Mouse (Mus musculus) layer of hippocampus, postnatal 25 days (tissue): Measurements from ENCODE around the gene Scaf8. TPM values are rescaled to one million over a fixed set of nuclear protein-coding genes. Genes with fewer than 3 reads are reported as not detected.

Experiments
- DNase-seq, 2 experiments: peaks; one replicate each; pipeline ENCODE4 v3.0.0; 2022; ENCODE audit warnings: mixed read lengths in 2 of 2, low spot score in 1 of 2; ENCODE audit errors: extremely low spot score in 1 of 2
- total RNA-seq, 2 experiments: library from RNA; stranded (reverse); gene quantifications; 2 replicates each; pipeline ENCODE4 v1.2.3; 2021

Scaf8 gene
- total RNA-seq, 2 experiments from 2014 or later, result 49.9 to 58.4 TPM

DNA sequence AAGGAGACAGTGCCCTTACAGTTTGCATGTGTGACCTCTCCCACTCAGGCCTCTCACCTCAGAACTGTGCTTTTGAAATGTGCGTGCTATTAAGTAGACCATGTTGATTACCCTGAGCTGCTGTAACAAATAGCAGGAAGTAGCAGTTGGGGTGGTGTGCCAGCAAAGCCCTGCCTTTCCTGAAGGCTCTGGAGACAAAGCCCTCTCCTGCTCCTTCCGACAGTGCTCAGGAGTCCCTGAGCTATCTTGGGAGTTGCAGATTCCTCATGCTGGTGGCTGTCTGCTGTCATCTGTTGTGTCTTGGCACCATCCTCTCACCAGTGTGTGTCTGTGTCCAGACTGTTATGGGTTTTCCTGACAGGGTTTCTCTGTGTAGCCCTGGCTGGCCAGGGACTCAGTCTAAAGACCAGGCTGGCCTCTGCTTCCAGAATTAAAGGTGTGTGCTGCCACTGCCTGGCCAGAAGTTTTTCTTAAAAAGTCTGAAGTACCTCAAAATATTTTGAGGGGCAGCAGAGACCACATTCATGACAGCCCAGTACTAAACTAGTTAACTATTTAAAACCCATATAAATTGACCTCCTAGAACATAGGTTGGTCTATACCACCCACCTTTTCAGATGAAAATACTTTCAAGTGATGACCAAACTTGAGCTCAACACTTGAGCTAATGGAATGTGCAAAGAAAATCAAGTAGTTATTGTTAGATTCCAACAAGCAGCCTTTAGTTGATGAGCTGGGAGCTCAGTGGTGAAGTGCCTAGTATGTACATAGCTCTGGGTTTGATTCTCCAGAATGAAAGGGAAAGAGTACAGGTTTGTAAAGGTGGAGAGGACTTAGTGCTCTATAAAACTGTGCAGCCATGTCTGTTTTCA lies 92.0 kb downstream of the Scaf8 start:
- DNase-seq, result no peak

GRCm38 (mm10) chr17:3207529-3208240 lies 92.9 kb downstream of the Scaf8 start:
- DNase-seq, result no peak

GRCm38 (mm10) chr17:3208471-3208870 lies 93.7 kb downstream of the Scaf8 start:
- DNase-seq, result no peak

DNA sequence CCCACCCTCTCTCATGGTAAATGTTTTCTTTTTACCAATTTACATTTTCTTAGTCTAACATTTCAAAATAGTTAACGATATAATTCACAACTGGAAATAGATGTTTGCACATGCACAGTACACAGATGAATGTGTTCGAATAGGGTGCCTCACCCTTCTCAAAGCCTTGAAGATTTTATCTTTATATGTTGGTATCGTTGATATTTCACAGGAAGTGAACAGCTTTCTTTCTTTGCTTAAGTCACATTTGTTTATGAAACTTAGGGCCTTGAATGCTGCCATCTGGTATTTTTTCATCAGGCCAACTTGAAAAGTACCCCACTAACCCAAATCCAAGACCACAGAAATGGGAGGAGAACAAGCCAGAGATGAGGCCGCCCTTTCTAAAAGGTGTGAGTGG lies 94.8 kb downstream of the Scaf8 start:
- no peak for DNase-seq

DNA sequence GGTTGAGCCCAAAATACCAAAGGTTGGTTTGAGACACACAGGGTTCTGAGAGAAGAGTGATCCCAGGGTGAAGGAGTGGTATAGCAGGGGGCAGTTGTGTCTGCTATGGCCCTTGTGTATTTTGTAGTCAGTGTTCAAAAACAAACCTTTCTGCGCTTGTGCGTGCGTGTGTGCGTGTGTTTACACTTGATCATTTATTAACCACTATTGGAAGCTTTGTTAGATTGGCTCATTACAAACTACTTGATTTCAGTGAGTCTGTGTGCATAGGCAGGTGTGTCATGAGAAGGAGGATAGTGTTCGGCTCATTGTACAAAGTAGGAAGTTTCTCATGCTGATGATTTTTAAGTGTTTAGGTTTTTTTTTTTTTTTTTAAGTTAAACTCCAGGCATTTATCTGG lies 95.4 kb downstream of the Scaf8 start:
- DNase-seq, result no peak

DNA sequence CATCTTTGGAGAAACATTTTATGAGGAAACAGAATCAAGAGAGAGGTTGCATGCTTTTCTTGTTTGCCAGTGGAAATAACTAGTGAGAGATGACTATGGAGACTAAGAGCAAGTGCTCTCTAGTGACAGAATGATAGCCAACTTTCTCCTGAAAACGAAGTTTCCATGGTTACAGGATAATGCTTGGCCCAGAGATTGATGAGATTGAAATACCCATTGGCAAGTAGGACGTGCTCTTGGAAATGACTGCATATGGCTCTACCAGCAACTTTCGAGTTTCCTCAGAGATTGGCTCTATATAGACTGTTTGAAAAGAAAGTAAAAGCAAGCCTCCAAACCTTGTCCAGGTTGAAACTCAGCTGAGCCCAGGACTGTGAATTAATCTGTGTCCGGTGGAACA lies 97.3 kb downstream of the Scaf8 start:
- DNase-seq, result no peak

DNA sequence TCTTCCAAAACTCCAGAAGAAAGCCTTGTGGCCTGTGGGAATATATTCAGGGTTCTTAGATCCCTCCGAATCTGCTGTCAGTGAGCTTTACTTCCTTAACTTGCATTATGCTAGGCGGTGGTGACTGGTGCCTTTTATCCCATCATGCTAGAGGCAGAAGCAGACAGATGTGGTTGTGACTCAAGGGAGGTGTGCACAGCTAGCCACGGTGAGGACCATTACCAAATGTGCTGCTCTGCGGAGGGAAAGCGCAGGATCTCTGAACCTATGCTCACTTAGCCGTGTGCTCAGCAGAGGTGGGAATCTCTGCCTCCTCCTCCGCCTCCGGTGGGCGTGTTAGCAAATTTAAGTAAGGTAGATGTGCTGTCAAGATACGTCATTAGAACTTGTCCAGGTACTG lies 98.1 kb downstream of the Scaf8 start:
- DNase-seq, result no peak

- no peak for DNase-seq
Measured at GRCm38 (mm10) chr17:3214852-3215251, 100.1 kb downstream of the Scaf8 start.

GRCm38 (mm10) chr17:3217023-3217422 lies 102.3 kb downstream of the Scaf8 start:
- no peak for DNase-seq

- DNase-seq, result no peak
Measured at GRCm38 (mm10) chr17:3218364-3218763, 103.6 kb downstream of the Scaf8 start.

DNA sequence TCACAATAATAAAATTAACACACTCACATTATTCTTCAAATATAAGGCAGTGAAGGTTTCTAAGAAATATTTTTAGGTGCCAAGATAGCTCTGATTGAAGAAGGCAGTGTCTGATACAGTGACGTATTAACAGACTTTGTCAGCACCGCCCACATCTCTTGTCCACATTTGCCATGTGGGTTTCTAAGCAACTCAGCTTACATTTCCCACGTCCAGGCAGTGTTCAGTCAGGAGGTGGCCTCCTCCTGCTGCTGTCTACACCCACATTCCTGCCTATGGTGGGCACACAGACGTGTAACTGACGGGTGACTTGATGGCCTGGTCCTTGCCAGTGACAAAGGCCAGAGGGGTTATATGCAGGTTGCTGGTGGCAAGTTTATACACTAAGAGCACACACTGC lies 104.1 kb downstream of the Scaf8 start:
- no peak for DNase-seq

DNA sequence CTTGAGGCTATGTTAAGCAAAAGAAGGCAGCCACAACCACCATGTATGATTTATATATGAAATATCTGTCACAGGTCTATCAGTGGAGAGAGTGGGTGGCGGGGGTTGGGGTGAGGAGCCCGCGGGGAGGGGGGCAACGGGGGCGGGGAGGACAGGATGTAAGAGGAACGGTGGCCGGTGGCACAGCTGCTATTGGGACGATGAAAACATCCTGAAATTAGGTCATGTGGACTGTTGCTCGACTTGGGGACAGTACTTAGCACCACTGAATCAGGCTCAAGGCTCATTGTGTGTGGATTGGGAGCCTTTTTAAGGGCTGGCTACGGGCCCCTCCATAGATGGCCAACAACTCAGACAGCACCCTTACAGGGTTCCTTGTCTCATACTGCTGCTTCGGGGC lies 105.4 kb downstream of the Scaf8 start:
- no peak for DNase-seq

GRCm38 (mm10) chr17:3223071-3223470 lies 108.3 kb downstream of the Scaf8 start:
- DNase-seq, result no peak

DNA sequence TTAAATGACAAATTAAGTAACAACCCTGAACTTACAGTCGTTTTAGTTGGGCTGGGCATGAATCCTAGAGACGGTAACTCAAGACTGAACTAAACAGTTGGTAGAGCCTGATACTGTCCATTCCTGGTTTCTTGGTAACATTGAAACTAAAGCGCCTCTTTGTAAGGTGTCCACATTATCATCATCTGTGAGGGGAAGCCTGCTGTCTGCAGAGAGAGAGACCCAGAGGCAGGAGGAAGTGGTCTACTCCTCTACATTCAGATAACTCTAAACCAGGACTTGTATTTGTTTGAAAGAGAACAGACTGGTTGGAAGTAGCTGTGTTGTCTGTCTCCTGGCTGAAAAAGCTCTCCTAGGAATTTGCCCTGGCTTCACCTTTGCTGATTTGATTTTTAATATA lies 108.9 kb downstream of the Scaf8 start:
- no peak for DNase-seq

- peak; percentile 79 to 98 for DNase-seq
Measured at GRCm38 (mm10) chr17:3224383-3225106, 109.8 kb downstream of the Scaf8 start.

- peak; percentile 59 to 63 for DNase-seq
Measured at GRCm38 (mm10) chr17:3230231-3231000, 115.6 kb downstream of the Scaf8 start.

- DNase-seq, result no peak
Measured at GRCm38 (mm10) chr17:3232626-3233025, 117.9 kb downstream of the Scaf8 start.

- DNase-seq, result no peak
Measured at GRCm38 (mm10) chr17:3243672-3244071, 128.9 kb downstream of the Scaf8 start.

- DNase-seq, result no peak
Measured at GRCm38 (mm10) chr17:3244881-3245739, 130.3 kb downstream of the Scaf8 start.
